Mouse (Mus musculus): Measurements from ENCODE around the gene Hspb6. TPM values are rescaled to one million over a fixed set of nuclear protein-coding genes. Genes with fewer than 3 reads are reported as not detected.

Hspb6 gene
- 9.3 and 10.7 TPM in 2 replicates for polyA plus RNA-seq (2012; rRNA removed)

DNA sequence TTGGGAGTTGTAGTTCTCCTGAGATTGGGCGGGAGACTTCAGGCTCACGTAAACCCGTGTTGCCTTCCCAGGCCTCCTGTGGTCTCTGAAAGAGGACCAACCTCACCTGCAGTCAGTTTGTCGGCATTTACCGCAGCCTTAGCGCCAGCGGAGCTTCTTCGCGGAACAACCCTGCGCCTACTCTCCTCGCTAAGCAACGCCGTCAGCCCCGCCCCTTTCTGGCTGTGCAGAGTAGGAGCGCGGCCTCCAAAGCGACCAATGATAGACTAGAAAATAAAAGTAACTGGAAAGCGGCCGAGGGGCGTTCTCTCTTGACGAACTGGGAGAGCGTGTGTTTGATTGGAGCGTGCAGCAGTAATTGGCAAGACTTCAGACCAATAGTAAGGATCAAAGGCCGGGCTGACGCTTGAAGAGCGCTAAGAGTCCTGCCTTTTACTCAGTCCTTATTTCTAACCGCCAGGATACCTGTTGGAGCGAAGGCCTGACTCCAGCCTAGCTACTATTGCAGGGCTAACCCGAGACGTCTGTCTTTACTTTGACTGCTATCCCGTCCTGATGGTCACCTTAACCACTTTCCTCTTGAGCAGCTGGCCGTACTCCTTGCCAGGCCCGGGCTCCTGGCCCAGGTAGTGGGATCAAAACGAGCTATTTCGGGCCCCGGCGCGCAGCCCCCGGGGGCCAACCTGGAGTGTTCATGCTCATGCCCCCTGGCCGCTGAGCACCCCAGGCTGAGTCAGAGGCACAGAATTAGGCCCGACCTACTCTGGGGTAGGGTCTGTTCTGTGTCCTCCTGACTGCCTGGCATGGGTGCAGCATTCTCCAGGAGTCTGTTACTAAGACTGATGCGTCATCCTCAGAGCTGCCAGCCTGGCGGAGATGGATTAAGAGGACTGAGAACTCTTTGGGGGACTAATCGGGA is at the start of gene Hspb6, which contains the start of gene Proser3:
TSS of gene Hspb6 (plus strand) at position 77 of the 919 bp plus-strand sequence.
TSS of gene Proser3 (minus strand) at position 198 of the 919 bp plus-strand sequence.
- peak; percentile 97 to 98 for DNase-seq (ENCODE audit: extremely low spot score in 1 of 2, low spot score in 1 of 2)

DNA sequence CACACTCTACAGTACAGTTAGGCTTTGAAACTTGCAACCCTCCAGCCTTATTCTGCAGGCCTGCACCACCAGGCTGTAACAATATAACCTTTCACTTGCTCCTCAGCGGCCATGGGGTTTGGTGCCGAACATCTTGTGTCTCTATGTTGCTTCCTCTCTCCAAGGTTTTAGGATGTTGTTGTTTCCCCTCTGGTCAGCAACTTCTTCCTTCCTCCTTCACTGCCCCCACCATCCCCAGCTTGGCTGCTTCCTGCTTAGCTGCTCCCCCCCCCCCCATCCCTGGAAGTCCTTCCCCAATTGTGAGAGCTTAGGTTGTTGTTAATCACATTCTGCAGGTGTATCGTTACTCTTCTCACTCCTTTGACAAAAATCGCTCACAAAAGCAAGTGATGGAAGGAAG is 43.9 kb upstream of the Hspb6 start:
- DNase-seq (ENCODE audit: extremely low spot score in 1 of 2, low spot score in 1 of 2), result no peak

DNA sequence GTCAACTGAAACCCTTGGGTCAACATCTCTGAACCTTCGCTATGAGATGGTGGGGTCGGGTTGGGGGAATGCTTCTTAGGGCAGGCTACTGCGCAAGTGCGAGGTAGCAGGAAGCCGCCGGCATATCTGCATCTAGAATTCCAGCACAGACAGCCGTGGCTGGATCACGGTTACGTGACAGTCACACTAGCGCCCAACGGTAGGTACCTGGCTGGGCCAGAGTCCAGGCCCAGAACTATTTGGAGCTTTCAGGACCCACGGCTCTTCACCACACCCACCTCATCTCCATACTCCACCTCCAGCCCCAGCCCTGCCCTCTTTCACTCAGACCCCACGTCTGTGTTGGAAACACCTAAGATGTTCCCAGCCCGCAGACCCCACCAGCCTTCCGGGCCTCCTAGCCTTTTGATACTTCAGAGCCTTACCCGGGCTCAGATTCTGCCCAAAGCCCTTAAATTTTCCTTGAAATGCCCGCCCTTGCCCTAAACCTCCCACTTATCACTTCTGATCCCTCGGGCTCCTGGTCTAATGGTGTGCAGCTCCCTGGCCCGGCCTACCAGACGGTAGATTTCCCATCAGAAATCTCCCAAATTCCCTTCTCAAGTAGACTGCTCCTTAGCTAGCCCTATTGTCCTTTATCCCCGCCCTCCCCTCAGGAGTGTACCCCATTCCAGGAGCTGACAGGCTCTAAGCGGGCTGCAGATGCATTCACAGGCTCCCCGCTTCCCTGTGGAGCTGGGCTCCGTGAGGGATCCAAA is 36.8 kb upstream of the Hspb6 start:
- no peak for DNase-seq (ENCODE audit: extremely low spot score in 1 of 2, low spot score in 1 of 2)

DNA sequence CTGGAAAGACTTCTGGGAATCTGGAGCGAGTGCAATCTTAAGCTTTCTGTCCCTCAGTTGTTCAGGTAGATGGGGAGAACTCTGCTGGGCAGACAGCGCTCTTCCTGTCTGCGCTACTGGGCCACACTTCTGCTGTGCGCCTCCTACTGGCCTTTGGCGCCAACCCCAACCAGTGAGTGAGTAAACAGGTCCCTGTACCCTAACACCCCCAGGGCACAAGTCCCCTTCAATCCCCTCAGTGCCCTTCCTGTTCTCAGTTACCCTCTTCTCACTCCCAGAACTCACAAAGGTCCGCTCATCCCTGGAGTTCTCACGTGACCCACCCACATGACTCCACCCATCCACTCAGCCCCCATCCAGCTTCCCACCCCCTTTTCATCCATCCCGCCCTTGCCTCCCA is 33.7 kb upstream of the Hspb6 start:
- no peak for DNase-seq (ENCODE audit: extremely low spot score in 1 of 2, low spot score in 1 of 2)

DNA sequence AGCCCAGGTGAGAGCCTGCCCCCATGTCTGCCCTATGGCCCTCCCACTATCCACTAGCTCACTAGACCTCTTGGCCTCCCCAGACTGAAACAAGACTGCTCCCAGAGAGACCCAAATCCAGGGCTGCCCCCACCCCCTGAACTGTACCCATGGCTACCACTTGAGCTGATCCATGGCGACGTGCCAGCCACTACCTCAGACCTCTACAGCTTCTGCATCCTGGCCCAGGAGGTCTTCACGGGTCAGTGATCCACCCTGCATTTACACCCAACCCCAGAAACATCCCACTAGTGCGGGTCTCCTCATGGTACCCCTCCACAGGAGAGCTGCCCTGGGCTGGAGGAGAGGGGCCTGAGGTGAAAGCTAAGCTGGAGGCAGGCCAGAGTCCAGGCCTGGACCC is 31.6 kb upstream of the Hspb6 start:
- DNase-seq (ENCODE audit: extremely low spot score in 1 of 2, low spot score in 1 of 2), result no peak

DNA sequence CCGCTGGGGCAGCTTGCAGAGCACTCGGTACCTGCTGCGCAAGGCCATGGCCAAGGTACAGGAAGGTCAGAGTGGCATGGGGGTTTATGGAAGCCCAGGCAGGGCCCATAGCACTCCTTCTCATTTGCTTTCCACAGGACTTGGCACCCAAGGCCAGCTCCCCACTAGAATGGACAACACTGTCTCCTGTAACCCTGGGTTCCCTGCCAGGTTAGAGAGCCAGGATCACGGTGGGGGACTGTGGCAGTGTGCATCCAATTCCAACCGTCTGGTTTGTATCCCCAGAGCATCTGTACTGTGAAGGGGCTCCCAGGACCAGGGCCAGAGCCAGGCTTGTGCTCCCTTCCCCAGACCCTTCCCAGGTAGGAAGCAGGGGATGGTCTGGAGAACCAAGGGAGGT is 31.1 kb upstream of the Hspb6 start:
- no peak for DNase-seq (ENCODE audit: extremely low spot score in 1 of 2, low spot score in 1 of 2)

DNA sequence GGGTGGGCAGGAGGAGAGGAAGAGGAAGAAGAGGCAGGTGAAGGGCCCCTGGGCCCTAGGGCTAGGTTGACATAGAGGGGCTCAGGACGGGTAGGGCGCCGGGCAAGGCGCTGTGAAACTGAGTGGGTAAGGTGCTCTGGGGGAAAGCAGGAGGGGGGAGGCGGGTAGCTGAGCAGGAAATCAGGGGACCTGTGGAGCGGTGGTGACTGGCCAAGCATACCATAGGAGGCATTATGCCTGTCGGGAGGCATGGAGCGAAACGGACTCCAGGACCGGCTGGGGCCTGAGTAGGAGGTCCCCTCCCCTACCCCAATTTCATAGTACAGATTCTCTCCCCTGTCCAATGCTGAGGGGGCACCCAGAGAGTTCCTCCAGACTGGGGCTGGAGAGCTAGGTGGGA is 29.1 kb upstream of the Hspb6 start:
- DNase-seq (ENCODE audit: extremely low spot score in 1 of 2, low spot score in 1 of 2), result no peak

DNA sequence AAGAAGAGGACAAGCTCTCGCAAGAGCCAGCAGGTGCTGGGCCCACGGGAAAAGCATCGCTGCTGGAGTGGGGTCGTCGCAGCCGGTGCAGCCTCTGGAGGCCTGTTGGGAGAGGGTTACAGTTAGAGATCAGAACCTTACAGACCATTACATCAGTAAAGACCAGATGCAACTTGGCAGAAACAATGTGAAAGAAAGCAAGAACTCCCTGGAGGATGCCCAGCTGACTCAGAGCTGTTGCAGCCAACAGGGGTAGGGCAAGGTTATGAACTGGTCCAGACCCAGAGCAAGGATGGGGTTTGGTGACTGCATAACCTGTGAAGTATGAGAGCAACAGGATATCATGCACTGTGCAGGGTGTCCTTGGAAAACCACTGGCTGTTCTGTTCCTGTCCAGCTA is 27.5 kb upstream of the Hspb6 start:
- DNase-seq (ENCODE audit: extremely low spot score in 1 of 2, low spot score in 1 of 2), result no peak

DNA sequence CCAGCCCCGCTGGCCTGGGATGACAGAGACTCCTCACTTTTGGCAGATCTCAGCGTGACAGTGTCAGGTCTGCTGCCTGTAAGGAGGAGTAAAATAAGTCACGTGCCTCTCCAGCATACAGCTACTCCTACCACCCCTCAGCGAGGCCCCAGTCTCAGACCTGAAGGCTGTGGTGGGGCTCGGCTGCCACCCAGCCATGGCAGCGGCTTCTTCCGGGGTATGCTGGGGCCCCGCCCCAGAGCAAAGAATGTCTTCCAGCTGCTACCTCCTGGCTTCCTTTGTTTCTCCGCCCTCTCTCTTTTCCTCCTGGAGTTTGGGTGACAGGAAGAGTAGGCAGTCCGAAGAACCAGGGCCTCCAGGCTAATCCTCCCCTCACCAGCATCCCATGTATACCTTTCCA is 26.0 kb upstream of the Hspb6 start:
- DNase-seq (ENCODE audit: extremely low spot score in 1 of 2, low spot score in 1 of 2), result peak in 1 of 2 experiments; percentile 25

DNA sequence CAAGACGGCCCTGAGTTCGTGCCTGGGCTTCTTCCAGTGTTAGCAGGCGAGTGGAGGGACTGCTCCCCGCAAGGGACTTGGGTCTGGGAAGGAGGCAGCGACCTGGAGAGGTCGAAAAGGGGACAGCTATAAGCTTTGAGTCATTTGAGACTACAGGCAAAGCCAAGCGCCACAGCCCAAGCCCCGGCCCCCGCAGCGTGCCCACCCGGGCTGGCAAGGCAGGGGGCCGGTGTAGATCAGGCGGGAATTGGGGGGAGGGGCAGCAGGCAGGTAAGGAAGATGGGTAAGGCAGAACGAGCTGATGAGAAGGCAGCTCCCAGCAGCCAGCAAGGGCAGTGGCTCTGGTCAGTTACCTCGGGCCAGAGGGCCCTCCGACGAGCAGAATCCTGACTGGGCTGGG is 25.6 kb upstream of the Hspb6 start:
- DNase-seq (ENCODE audit: extremely low spot score in 1 of 2, low spot score in 1 of 2), result no peak

DNA sequence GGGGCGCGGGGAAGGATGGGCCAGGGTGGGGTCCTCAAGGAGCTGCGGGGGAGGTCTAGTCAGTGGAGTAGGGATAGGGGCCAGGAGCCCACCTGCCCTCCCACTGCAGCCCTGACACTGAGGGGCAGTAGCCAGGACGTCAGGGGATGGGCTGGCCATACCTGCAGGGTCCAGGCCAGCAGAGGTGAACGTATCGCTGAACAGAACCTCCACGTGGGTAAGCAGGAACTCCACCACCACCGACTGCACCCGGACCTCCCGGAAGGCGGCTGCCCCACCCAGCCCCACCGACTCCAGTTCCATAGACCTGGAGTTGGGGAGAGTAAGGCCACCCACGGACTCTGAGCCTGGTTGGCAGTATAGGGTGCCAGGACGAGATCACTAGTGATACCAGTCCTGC is 25.0 kb upstream of the Hspb6 start:
- no peak for DNase-seq (ENCODE audit: extremely low spot score in 1 of 2, low spot score in 1 of 2)

DNA sequence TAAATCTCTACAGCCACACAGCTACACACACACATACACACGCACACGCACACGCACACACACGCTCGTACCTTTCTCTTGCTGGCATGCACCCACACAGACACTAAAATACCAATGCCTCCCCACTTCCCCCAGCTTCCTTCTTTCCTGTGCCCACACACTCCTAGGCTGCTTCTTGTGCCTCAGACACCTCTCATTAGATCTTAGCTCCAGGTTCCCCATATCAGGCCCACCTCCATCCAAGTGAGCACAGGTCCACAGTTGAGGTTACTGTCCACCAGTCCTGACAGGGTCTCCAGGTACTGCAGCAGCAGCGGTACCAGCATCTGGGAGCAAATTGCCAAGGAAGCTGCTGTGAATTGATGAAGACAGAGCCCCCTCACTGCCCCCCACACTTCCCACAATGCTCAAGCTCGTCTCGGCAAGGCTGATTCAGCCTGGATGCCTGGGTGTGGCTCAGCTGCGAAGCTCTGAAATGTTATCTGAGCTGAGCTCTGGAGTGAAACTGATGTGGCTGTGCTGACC is 20.6 kb upstream of the Hspb6 start:
- peak; percentile 75 to 83 for DNase-seq (ENCODE audit: extremely low spot score in 1 of 2, low spot score in 1 of 2)

DNA sequence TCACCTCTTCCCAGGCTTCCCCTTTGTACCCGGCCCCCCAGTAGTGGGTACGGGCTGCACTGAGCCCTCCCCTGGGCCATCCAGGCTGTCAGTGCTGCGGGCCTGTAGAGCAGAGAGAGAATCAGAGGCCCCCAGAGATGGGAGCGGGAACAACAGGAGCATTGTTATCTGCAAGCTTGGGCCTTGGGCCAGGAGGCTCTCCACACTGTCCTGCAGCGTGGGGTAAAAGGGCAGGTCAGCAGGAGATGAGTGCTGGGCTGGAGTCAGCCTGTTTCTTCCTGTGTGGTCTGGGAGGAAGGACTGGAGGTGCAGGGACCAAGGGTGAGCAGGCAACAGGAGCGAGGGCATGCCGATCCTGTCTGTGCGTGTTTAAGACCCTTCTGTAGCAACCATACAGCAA is 19.0 kb upstream of the Hspb6 start:
- DNase-seq (ENCODE audit: extremely low spot score in 1 of 2, low spot score in 1 of 2), result no peak

DNA sequence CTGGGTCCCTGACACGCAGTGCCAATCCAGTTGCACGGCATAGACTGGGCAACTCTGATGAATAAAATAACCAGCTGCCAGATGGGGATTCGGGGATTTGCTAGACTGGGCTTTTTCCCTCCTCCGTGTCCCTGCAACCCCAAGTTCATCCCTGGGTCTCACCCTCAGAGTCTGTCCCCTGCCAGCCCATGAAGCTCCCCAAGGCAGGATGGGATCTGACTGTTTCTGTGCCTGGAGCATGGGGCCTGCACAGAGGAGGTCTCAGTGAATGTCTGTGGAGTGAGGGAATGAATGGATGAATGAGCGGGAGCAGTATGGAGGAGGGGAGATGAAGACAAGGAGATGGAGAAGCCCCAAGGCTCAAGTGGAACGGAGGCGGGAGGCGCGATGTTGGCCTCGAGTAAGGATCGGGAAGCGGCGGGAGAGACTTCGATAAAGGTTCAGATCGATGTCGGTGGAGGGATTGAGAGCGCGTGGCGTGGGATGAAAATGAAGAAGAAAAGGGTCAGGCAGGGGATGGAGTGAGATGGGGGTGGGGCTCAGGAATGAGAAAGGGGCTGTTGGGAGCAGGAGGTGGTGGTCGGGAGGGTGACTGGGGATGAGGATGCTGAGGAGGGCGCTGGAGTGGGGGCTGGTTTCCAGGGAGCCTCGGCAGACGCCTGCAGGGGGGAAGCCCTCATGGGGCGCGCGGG is 17.9 kb upstream of the Hspb6 start:
- DNase-seq (ENCODE audit: extremely low spot score in 1 of 2, low spot score in 1 of 2), result peak in 1 of 2 experiments; percentile 54

DNA sequence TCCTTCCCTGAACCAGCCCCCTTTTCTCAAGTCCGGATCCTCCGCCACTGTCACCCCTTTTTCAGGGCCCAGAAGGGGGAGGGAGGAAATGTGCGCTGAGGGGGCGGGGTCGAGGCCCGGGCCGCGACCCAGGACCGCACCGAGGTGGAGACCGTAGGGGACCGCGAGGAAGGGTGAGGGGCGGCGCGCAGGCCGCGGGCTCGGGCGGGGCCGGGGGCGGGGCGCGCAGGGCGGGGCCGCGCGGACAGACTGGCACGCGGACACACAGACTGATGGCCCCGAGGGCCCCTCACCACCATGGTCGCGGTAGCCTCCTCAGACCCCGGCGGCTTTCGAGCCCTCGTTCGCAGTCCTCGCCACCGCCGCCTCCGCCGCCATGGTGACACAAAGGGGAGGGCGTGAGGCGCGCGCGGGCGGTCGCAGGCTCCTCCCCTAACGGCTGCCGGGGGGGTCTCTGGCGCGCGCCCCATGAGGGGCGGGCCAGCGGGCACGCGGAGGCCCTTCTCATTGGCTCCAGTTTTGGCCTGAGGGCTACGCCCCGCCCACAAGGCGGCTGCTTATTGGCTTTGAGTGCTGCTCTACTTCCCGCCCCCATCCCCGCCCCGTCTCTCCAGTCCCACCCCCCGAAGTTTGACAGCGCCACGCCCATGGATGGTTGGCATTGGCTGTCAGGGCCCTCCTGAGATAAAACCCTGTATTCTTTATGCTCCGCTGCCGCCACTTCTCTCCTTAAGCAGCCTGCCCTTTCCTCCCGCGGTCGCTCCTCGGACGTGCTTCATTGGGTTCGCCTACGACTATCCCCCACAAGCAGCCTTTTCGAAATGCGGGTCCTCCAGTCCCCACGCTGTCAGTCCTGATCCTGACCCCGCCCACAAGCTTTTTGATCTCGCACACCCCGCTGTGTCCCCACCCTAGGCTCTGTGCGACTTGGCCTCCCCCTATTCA is 17.1 kb upstream of the Hspb6 start, which contains the start of gene Arhgap33:
TSS of gene Arhgap33 (minus strand) at position 428 of the 945 bp plus-strand sequence.
- peak; percentile 95 to 97 for DNase-seq (ENCODE audit: extremely low spot score in 1 of 2, low spot score in 1 of 2)

DNA sequence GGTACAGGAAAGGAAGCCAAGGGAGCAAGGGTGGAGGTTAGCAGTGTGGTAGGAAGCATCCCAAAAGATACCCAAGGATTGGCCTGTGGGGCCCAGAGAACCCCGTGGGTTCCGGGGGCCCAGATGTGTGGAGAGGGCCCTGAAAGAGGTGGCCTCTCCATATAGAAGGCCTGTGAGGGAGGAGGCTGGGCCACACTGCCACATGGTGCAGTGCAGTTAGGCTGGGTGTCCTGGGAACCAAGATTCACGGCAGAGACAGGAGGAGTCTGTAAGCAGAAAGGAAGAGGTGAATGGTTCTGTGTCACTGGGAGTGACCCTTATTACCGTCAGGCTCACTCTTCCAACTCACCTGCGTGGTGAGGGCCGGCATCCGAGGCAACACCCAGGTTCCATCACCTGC is 11.4 kb upstream of the Hspb6 start:
- no peak for DNase-seq (ENCODE audit: extremely low spot score in 1 of 2, low spot score in 1 of 2)

DNA sequence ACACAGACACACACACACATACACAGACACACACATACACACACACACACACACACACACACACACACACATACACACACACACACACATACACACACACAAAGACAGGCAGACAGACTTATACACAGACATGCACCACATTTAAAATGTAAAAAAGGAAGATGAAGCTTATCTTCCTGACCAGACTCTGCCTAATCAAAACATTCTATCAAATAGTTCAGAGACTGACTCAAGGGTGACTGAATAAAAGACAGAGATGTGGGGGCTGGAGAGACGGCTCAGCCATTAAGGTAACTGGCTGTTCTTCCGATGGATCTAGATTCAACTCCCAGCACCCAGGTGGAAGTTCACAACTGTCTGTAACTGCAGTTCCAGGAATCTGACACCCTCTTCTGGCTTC is 7.7 kb upstream of the Hspb6 start:
- DNase-seq (ENCODE audit: extremely low spot score in 1 of 2, low spot score in 1 of 2), result no peak

DNA sequence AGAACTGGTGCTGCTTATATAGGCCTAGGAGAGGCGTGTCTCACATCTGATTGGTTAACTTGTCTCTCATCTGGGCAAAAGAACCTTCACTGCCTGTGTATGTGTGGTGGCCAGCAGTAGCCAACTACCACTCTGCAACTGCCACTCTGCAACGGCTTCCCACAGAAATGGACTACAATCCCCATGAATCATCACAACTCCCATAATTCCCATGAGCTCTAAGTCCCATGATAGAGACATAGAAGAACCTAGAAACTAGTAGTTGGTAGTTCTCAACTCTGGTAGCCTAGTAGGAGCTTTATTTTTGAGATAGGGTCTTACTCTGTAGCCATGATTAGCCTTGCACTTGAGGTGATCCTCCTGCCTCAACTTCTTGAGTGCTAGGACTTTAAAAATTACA is 2.1 kb upstream of the Hspb6 start:
- no peak for DNase-seq (ENCODE audit: extremely low spot score in 1 of 2, low spot score in 1 of 2)

DNA sequence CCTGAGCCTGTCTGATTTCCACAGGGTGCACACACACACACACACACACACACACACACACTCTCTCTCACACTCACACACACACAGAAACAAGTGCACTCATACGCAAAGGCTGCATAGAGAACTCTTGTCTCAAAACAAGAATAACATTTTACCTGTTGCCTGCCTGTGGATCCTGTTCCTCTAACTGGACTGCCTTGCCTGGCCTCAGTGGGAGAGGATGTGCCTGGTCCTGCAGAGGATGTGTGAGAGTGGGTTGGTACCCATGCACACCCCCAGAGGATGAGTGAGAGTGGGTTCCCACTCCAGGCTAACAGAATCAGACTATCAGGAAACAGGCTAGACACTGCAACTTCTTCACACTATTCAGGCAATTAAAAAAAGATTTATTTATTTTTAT is 1.4 kb upstream of the Hspb6 start:
- no peak for DNase-seq (ENCODE audit: extremely low spot score in 1 of 2, low spot score in 1 of 2)

All from frontal cortex, adult 2 months (tissue).